In the genomic region with DNA sequence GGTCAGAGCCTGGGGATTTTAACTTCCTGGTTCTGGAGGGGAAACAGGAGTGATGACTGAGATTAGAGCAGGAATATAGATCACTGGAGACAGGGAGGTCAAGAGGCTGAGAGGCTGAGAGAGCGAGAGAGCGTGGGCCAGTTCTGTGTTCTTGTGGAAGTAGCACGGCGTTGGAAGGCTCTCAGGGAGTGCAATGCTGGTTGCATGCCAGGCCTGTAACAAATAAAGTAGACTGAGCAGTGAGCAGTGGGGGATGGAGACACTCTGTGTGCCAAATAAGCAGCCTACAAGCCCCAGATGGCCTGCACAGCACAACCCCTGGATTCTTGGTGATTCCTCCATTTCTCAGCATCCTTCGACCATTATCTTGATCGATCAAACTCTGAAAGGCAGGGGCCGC, we compare ENCODE assay signal across 9 mouse cellular contexts.
DNase-seq lines count a peak whose midpoint lies in the region; ATAC-seq and TF ChIP-seq lines count a peak whose summit lies in the region.
"Had no signal": no experiment of that assay in that cellular context is flagged by ENCODE, and none has a peak within 500 bp of the region (broad histone marks: within the 10 kb centered on the region; RNA-seq: fewer than 3 reads in every experiment).

No protein-coding gene starts in this region.

- TF ChIP-seq CTCF in brain, embryonic 14.5 days (IDR thresholded peaks at IDR 0.05; ENCODE audit: borderline replicate concordance, extremely low read depth, insufficient read depth, insufficient read length), result no peak

- H3K4me2 ChIP-seq in forebrain, embryonic 15.5 days (replicated peaks), result no peak overlapping the region
- H3K4me2 ChIP-seq: liver, embryonic 15.5 days had no signal

- no peak overlapping the region for H3K9ac ChIP-seq in forebrain, embryonic 15.5 days (replicated peaks)
- H3K9ac ChIP-seq: liver, embryonic 15.5 days had no signal

- H3K4me3 ChIP-seq in forebrain, embryonic 15.5 days, result no peak overlapping the region
- H3K4me3 ChIP-seq: liver, embryonic 15.5 days had no signal

- peak; percentile 89 for ATAC-seq in forebrain, embryonic 15.5 days (replicated peaks)
- 0 out of 2 replicates have a peak, but pooled peaks have one; percentile 4 for ATAC-seq in megakaryocyte progenitor cell, adult 5-6 weeks (replicated peaks; ENCODE audit: poor library complexity)

- DNase-seq in adipocyte (ENCODE audit: low spot score), result peak; percentile 93
- peak; percentile 92 for DNase-seq in brain, embryonic 14.5 days (ENCODE audit: low read depth)
- peak; percentile 62 to 67 for DNase-seq in heart, postnatal 14 days
- DNase-seq in layer of hippocampus, adult 8-10 months (ENCODE audit: low spot score in 2 of 2), result peak; percentile 21 to 53
- DNase-seq in testis, postnatal 10 days (ENCODE audit: low spot score), result peak; percentile 59
- DNase-seq in spleen, adult 18-20 months, result no peak

- no peaks in the 10 kb centered on the region for H3K9me3 ChIP-seq in forebrain, embryonic 15.5 days
- H3K9me3 ChIP-seq: liver, embryonic 15.5 days had no signal

- TF ChIP-seq POLR2A in brain, embryonic 14.5 days (IDR thresholded peaks at IDR 0.05; ENCODE audit: borderline replicate concordance, extremely low read depth, insufficient read depth, insufficient read length, poor library complexity, severe bottlenecking), result no peak

- H3K27me3 ChIP-seq in forebrain, embryonic 15.5 days, result no peaks in the 10 kb centered on the region
- H3K27me3 ChIP-seq: liver, embryonic 15.5 days had no signal

- peak overlapping the region; percentile 19; the same call in 1 of the 2 replicates for H3K27ac ChIP-seq in forebrain, embryonic 15.5 days (replicated peaks)
- H3K27ac ChIP-seq: liver, embryonic 15.5 days had no signal

- intact Hi-C loops in heart, postnatal 14 days (cut with DNase I), result no loop called here

- no peaks in the 10 kb centered on the region for H3K36me3 ChIP-seq in forebrain, embryonic 15.5 days
- H3K36me3 ChIP-seq: liver, embryonic 15.5 days had no signal

- peaks cover 22% of the 10 kb centered on the region for H3K4me1 ChIP-seq in forebrain, embryonic 15.5 days
- H3K4me1 ChIP-seq: liver, embryonic 15.5 days had no signal

- 45% methylated on average over 7 of the region's 7 CpGs for WGBS in forebrain, embryonic 15.5 days

Comparison
In these comparisons a context has a peak if more than half of its experiments do, and no peak if none do; other contexts are left out.
1. DNase-seq: peak in adipocyte (single experiment), brain, embryonic 14.5 days (single experiment), heart, postnatal 14 days (2 of 2), layer of hippocampus, adult 8-10 months (2 of 2) and testis, postnatal 10 days (single experiment); none in spleen, adult 18-20 months (0 of 2).